Mouse (Mus musculus): Measurements from ENCODE around the gene Il3ra.

DNA sequence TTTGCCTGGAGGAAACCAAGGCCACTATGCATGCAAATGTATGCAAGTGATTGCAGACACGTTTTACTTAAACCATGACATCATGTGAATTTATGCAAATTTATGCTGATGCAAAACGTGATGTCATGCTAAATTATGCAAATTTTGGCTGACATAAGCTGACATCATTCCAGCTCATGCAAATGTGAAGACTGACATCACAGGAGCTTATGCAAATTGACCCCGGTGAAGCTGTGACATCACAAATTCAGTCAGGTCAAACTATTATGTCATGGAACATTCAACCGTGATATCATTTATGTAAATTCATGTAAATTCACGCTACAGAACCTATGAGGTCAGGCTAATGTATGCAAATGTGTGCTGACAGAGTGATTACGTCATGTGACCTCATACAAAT is 6.5 kb downstream of the Il3ra start:
- TF ChIP-seq CTCF (conservative IDR thresholded peaks at IDR 0.05; ENCODE audit: insufficient read depth, insufficient read length, low read depth, low read length) (no peak), POLR2A (IDR thresholded peaks at IDR 0.05; ENCODE audit: low read depth, low read length) (no peak)
